Mouse (Mus musculus) intestine, embryonic 15.5 days (tissue): ENCODE data around the gene Nectin2. TPM values are rescaled to one million over a fixed set of nuclear protein-coding genes. Genes with fewer than 3 reads are reported as not detected.
"Not testable (repeated sequence)": the region's sequence is repeated elsewhere in the genome, so short reads cannot be mapped to it uniquely, and the experiment has no call there.

ENCODE experiments used
- ATAC-seq: fragments of 200-750 bp; cut with Nextera tagmentation; 2 replicates; pipeline ENCODE4 v1.8.0; 2017; ENCODE audit warnings: moderate TSS enrichment, moderate library complexity
- H3K27ac ChIP-seq: fragments of 300-500 bp; sonication (generic); 2 replicates; pipeline ENCODE4 v1.5.1; 2015; ENCODE audit warnings: mild to moderate bottlenecking, inconsistent platforms
- H3K27me3 ChIP-seq: fragments of 300-500 bp; sonication (generic); replicated peaks from 2 replicates; pipeline ENCODE4 v1.6.1; 2015; ENCODE audit warnings: inconsistent platforms
- H3K36me3 ChIP-seq: fragments of 300-500 bp; sonication (generic); 2 replicates; pipeline ENCODE4 v1.6.1; 2015; ENCODE audit warnings: inconsistent platforms
- H3K4me1 ChIP-seq: fragments of 300-500 bp; sonication (generic); replicated peaks from 2 replicates; pipeline ENCODE4 v1.6.1; 2015; ENCODE audit warnings: inconsistent platforms
- H3K4me2 ChIP-seq: fragments of 300-500 bp; sonication (generic); replicated peaks from 2 replicates; pipeline ENCODE4 v1.6.1; 2015; ENCODE audit warnings: mild to moderate bottlenecking, inconsistent platforms
- H3K4me3 ChIP-seq: fragments of 300-500 bp; sonication (generic); replicated peaks from 2 replicates; pipeline ENCODE4 v1.5.1; 2015; ENCODE audit warnings: inconsistent platforms
- H3K9ac ChIP-seq: fragments of 300-500 bp; sonication (generic); 2 replicates; pipeline ENCODE4 v1.6.1; 2015; ENCODE audit warnings: inconsistent platforms
- H3K9me3 ChIP-seq: fragments of 300-500 bp; sonication (generic); 2 replicates; pipeline ENCODE4 v1.6.1; 2016; ENCODE audit warnings: inconsistent platforms
- WGBS: fragments of 180-500 bp; shearing (Covaris S2); methylation state at CpG from one replicate; pipeline ENCODE4 v1.1.7; 2015; 5-methylcytosine and 5-hydroxymethylcytosine counted together
- polyA plus RNA-seq: library from polyadenylated mRNA; unstranded; fragments of >200 nt; fragmentation: Nextera tagmentation; extraction: Ambion mirVana; gene quantifications from 2 replicates; pipeline ENCODE4 v1.2.1, GENCODE M21; 2015

Gene Nectin2
- polyA plus RNA-seq, 1 experiment from 2014 or later = 148 TPM

GRCm38 (mm10) chr7:19688611-19689010 lies 61.7 kb downstream of the Nectin2 start:
- WGBS = 89% methylated on average over 2 of the region's 2 CpGs
- no peak for ATAC-seq
- H3K36me3 ChIP-seq = no peaks in the 10 kb centered on the region

GRCm38 (mm10) chr7:19688101-19688500 lies 62.2 kb downstream of the Nectin2 start:
- Histone ChIP-seq H3K4me2 (no peak overlapping the region), H3K9ac (no peak overlapping the region), H3K27me3 (no peaks in the 10 kb centered on the region), H3K27ac (no peak overlapping the region), H3K9me3 (no peaks in the 10 kb centered on the region), H3K4me3 (no peak overlapping the region), H3K36me3 (no peaks in the 10 kb centered on the region), H3K4me1 (peaks cover 10% of the 10 kb centered on the region)
- no peak for ATAC-seq
- 92% methylated on average over 10 of the region's 10 CpGs for WGBS

More at GRCm38 (mm10) chr7:19688611-19689010, 61.7 kb downstream of the Nectin2 start:
- no peak overlapping the region for H3K4me2 ChIP-seq
- H3K9me3 ChIP-seq = no peaks in the 10 kb centered on the region
- no peak overlapping the region for H3K27ac ChIP-seq
- H3K9ac ChIP-seq = no peak overlapping the region
- H3K27me3 ChIP-seq = no peaks in the 10 kb centered on the region
- no peak overlapping the region for H3K4me3 ChIP-seq
- peaks cover 15% of the 10 kb centered on the region for H3K4me1 ChIP-seq

- 0 out of 2 replicates have a peak, but pooled peaks have one; percentile 15 for ATAC-seq
- H3K4me1 ChIP-seq, H3K36me3 ChIP-seq, H3K4me2 ChIP-seq, H3K9ac ChIP-seq, H3K27me3 ChIP-seq, H3K4me3 ChIP-seq, H3K9me3 ChIP-seq, H3K27ac ChIP-seq: not testable (repeated sequence)
- 72% methylated on average over 8 of the region's 8 CpGs for WGBS
Measured at GRCm38 (mm10) chr7:19686927-19687583, 63.2 kb downstream of the Nectin2 start.

- Histone ChIP-seq H3K4me1 (no peaks in the 10 kb centered on the region), H3K4me2 (no peak overlapping the region), H3K27me3 (no peaks in the 10 kb centered on the region), H3K9me3 (no peaks in the 10 kb centered on the region), H3K36me3 (no peaks in the 10 kb centered on the region), H3K9ac (no peak overlapping the region), H3K27ac (no peak overlapping the region), H3K4me3 (no peak overlapping the region)
- WGBS = 75% methylated on average over 6 of the region's 6 CpGs
- peak; percentile 39; the same call in 1 of the 2 replicates for ATAC-seq
Measured at GRCm38 (mm10) chr7:19686521-19686920, 63.8 kb downstream of the Nectin2 start.

- no peak overlapping the region for H3K9ac ChIP-seq
- H3K36me3 ChIP-seq = no peaks in the 10 kb centered on the region
- no peaks in the 10 kb centered on the region for H3K27me3 ChIP-seq
- ATAC-seq = no peak
- H3K4me2 ChIP-seq = no peak overlapping the region
- no peaks in the 10 kb centered on the region for H3K4me1 ChIP-seq
- H3K27ac ChIP-seq = no peak overlapping the region
- H3K4me3 ChIP-seq = no peak overlapping the region
- 46% methylated on average over 4 of the region's 4 CpGs for WGBS
- no peaks in the 10 kb centered on the region for H3K9me3 ChIP-seq
Measured at GRCm38 (mm10) chr7:19685374-19685773, 64.9 kb downstream of the Nectin2 start.

- H3K27ac ChIP-seq = no peak overlapping the region
- no peak for ATAC-seq
- H3K36me3 ChIP-seq = no peaks in the 10 kb centered on the region
- 83% methylated on average over 6 of the region's 6 CpGs for WGBS
- no peaks in the 10 kb centered on the region for H3K4me1 ChIP-seq
- H3K9me3 ChIP-seq = no peaks in the 10 kb centered on the region
- H3K4me2 ChIP-seq = no peak overlapping the region
- H3K27me3 ChIP-seq = no peaks in the 10 kb centered on the region
- no peak overlapping the region for H3K9ac ChIP-seq
- no peak overlapping the region for H3K4me3 ChIP-seq
Measured at GRCm38 (mm10) chr7:19683771-19684201, 66.5 kb downstream of the Nectin2 start.

- Histone ChIP-seq H3K27ac (no peak overlapping the region), H3K4me1 (no peaks in the 10 kb centered on the region), H3K9ac (no peak overlapping the region), H3K4me2 (no peak overlapping the region), H3K9me3 (no peaks in the 10 kb centered on the region), H3K36me3 (no peaks in the 10 kb centered on the region), H3K4me3 (no peak overlapping the region), H3K27me3 (no peaks in the 10 kb centered on the region)
- 69% methylated on average over 3 of the region's 3 CpGs for WGBS
- no peak for ATAC-seq
Measured at GRCm38 (mm10) chr7:19682979-19683378, 67.3 kb downstream of the Nectin2 start.

- no peak within 1 kb of the TSS for H3K9ac ChIP-seq
- no peaks in the 10 kb centered on the region for H3K36me3 ChIP-seq
- H3K4me3 ChIP-seq = no peak within 1 kb of the TSS
- H3K27ac ChIP-seq = no peak within 1 kb of the TSS
- no peak for ATAC-seq
- 59% methylated on average over 8 of the region's 8 CpGs for WGBS
- H3K4me1 ChIP-seq = 0 out of 2 replicates have a peak, but pooled peaks cover 7% of the 10 kb centered on the region
- no peak within 1 kb of the TSS for H3K4me2 ChIP-seq
- H3K9me3 ChIP-seq = no peaks in the 10 kb centered on the region
- no peaks in the 10 kb centered on the region for H3K27me3 ChIP-seq
Measured at GRCm38 (mm10) chr7:19681202-19681694, 69.0 kb downstream of the Nectin2 start, which contains the start of the genes Gm44805 and Apoc4. Gm44805 (minus strand) TSS chr7:19681423. Apoc4 (minus strand) TSS chr7:19681479.

- Histone ChIP-seq H3K9ac (no peak overlapping the region), H3K4me2 (no peak overlapping the region), H3K27ac (no peak overlapping the region), H3K9me3 (no peaks in the 10 kb centered on the region), H3K4me1 (0 out of 2 replicates have a peak, but pooled peaks cover 7% of the 10 kb centered on the region), H3K36me3 (no peaks in the 10 kb centered on the region), H3K27me3 (no peaks in the 10 kb centered on the region), H3K4me3 (no peak overlapping the region)
- WGBS = 69% methylated on average over 2 of the region's 2 CpGs
- peak; percentile 44 for ATAC-seq
Measured at GRCm38 (mm10) chr7:19680702-19681101, 69.6 kb downstream of the Nectin2 start.

- Histone ChIP-seq H3K9ac (no peak overlapping the region), H3K36me3 (no peaks in the 10 kb centered on the region), H3K4me1 (0 out of 2 replicates have a peak, but pooled peaks cover 7% of the 10 kb centered on the region), H3K27ac (no peak overlapping the region), H3K4me3 (no peak overlapping the region), H3K9me3 (no peaks in the 10 kb centered on the region), H3K27me3 (no peaks in the 10 kb centered on the region), H3K4me2 (no peak overlapping the region)
- 84% methylated on average over 3 of the region's 3 CpGs for WGBS
- no peak for ATAC-seq
Measured at GRCm38 (mm10) chr7:19678901-19679300, 71.4 kb downstream of the Nectin2 start.

GRCm38 (mm10) chr7:19677872-19678271 lies 72.4 kb downstream of the Nectin2 start, which contains the start of gene Apoc2:
Apoc2 (minus strand) TSS chr7:19677941.
- Histone ChIP-seq H3K4me1 (0 out of 2 replicates have a peak, but pooled peaks cover 7% of the 10 kb centered on the region), H3K27me3 (no peaks in the 10 kb centered on the region), H3K4me2 (no peak within 1 kb of the TSS), H3K9ac (no peak within 1 kb of the TSS), H3K27ac (peak within 1 kb of the TSS; percentile 24; the same call in 1 of the 2 replicates), H3K9me3 (no peaks in the 10 kb centered on the region), H3K36me3 (no peaks in the 10 kb centered on the region), H3K4me3 (no peak within 1 kb of the TSS)
- ATAC-seq = peak; percentile 54
- 60% methylated on average over 8 of the region's 8 CpGs for WGBS

GRCm38 (mm10) chr7:19676662-19677061 lies 73.6 kb downstream of the Nectin2 start:
- Histone ChIP-seq H3K36me3 (no peaks in the 10 kb centered on the region), H3K9ac (no peak overlapping the region), H3K4me1 (0 out of 2 replicates have a peak, but pooled peaks cover 7% of the 10 kb centered on the region), H3K4me2 (no peak overlapping the region), H3K9me3 (no peaks in the 10 kb centered on the region), H3K27ac (no peak overlapping the region), H3K4me3 (no peak overlapping the region), H3K27me3 (no peaks in the 10 kb centered on the region)
- WGBS = 70% methylated on average over 1 of the region's 1 CpGs
- ATAC-seq = peak; percentile 71
